Mouse (Mus musculus) megakaryocyte, adult 5-6 weeks (primary cell): ENCODE results near the gene Rundc3a. TPM values are rescaled to one million over a fixed set of nuclear protein-coding genes. Genes with fewer than 3 reads are reported as not detected.
"Not testable (repeated sequence)": the region's sequence is repeated elsewhere in the genome, so short reads cannot be mapped to it uniquely, and the experiment has no call there.

Source experiments
- ATAC-seq: 2 replicates; pipeline ENCODE4 v1.8.0; 2016; ENCODE audit warnings: mild to moderate bottlenecking, inconsistent platforms; ENCODE audit not compliant: poor library complexity, severe bottlenecking
- total RNA-seq, 2 experiments: library from RNA; stranded (forward) in 1 of 2; stranded (reverse) in 1 of 2; fragments of 153-499, 151-499 nt in 1 of 2; fragments of 221-1000, 200-1000 nt in 1 of 2; gene quantifications; 2 replicates each; pipeline versions ENCODE4 v1.2.3 to v1.2.4; 2015 to 2017

The Rundc3a gene
- total RNA-seq, 2 experiments from 2014 or later: not detected

GRCm38 (mm10) chr11:102367504-102368280 is 25.5 kb upstream of the Rundc3a start:
- no peak for ATAC-seq

DNA sequence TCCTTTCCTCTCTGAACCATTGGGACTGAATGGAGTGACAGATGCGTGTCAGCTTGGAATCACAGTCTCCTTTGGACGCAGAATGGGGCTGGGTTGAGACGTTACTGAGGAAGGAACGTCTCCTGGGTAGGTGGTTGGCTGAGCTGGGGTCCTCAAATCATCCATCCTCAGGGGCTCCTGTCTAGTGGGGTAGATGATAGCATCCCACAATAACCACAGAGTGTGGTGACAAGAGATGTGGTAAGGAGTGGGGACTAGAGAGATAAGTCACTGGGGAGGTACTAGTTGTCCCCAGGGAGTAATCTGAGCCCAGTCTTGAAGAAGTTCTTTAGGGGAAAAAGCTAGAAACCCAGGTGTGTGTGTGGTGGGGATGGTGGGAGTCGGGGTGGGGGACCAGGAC is 24.9 kb upstream of the Rundc3a start:
- no peak for ATAC-seq

- ATAC-seq: no peak
These were observed 23.9 kb upstream of the Rundc3a start for GRCm38 (mm10) chr11:102369263-102369662.

DNA sequence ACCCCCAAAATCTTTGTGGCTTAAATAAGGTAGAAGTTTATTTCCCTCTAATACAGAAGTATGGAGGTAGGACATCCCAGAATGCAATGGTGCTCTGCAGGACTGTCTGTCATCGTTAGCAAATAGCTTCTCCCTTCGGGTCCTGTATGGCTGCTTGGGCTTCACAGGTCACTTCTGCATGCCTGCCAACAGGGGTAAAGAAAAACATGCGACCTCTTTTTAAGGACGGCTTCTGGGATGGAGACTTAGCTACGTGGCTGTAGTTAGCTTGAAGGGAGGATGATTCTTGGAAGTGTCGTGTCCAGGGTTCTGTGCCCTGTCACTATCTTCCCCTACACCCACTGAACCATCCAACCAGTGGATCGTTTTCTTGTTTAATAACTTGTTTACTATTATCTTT is 22.9 kb upstream of the Rundc3a start:
- ATAC-seq: no peak

DNA sequence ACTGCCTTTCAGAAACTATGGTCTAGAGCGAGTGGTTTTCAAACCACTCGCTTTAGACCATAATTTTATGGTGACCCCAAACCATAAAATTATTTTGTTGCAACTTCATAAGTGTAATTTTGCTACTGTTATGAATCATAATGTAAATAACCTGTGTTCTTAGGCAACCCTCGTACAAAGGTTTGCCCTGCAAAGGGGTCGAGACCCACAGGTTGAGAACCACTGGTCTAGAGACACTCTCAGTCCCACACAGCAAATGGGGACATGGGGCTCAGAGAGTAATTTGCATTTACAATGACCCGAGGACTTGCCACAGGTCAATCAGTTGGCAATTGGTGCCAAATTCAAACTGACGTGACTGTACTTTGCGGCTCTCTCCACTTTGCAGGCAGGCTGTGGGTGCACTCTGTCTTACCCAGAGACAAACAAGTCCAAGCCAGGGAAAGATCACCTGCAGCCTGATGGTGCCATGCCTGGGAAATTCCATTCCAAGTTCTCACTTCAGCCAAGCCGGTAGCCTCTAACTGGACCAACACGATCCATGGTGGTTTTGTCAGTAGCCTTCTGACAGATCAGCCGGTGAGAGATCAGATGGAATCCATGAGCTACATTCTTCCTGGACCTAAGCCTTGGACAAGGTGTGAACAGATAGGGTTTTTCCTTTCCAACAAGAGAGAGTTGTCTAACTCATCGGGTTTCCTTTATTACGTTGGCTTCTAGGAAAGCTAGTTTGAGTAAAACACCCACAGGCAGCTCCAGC is 21.1 kb upstream of the Rundc3a start:
- no peak for ATAC-seq

DNA sequence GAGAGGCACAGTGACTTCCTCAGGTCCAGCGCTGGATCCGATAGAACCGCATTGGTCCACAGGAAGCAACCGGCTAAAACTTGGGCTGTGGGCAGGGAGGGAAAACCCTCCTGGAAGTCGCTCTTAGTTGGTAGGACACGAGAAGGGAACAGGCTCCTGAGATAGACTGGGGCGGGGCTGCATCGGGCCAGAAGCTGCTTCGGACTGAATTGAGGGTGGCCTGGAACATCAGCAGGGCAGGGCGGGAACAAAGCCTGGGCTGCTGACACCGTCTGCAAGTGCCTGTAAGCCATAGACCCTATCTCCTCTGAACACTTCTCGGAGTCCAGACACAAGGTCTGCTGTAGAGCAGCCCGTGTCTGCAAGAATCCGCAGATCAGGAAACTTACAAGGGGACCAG is 20.3 kb upstream of the Rundc3a start:
- ATAC-seq: no peak

GRCm38 (mm10) chr11:102373646-102374045 is 19.6 kb upstream of the Rundc3a start:
- ATAC-seq: no peak

DNA sequence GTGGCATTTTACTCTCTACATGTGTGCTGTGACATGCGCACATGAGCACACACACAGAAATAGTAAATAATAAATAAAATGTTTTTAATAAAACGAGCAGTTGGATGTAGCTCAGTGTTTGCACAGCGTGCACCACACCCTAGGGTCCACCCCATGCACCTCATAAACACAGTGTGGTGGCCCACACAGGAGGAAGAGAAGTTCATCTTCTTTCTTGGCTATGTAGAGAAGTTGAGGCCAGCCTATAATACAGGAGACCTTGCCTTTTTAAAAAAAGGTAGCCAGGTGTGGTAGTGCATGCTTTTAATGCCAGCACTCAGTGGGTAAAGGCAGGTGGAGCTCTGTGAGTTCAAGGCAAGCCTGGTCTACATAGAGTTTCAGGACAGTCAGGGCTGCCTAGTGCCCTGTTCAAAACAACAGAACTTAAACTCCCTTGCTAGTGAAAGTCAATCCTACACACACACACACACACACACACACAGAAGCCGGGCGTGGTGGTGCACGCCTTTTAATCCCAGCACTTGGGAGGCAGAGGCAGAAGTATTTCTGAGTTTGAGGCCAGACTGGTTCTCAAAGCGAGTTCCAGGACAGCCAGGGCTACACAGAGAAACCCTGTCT is 19.0 kb upstream of the Rundc3a start:
- no peak for ATAC-seq

- peak; percentile 24; the same call in 1 of the 2 replicates for ATAC-seq
These were observed 17.7 kb upstream of the Rundc3a start for GRCm38 (mm10) chr11:102375196-102376173.

- ATAC-seq: no peak
These were observed 16.9 kb upstream of the Rundc3a start for GRCm38 (mm10) chr11:102376196-102376835.

- no peak for ATAC-seq
These were observed 16.0 kb upstream of the Rundc3a start for GRCm38 (mm10) chr11:102377186-102377585.

GRCm38 (mm10) chr11:102380091-102380490 is 13.1 kb upstream of the Rundc3a start:
- no peak for ATAC-seq

GRCm38 (mm10) chr11:102381341-102382100 is 11.7 kb upstream of the Rundc3a start:
- ATAC-seq: no peak

DNA sequence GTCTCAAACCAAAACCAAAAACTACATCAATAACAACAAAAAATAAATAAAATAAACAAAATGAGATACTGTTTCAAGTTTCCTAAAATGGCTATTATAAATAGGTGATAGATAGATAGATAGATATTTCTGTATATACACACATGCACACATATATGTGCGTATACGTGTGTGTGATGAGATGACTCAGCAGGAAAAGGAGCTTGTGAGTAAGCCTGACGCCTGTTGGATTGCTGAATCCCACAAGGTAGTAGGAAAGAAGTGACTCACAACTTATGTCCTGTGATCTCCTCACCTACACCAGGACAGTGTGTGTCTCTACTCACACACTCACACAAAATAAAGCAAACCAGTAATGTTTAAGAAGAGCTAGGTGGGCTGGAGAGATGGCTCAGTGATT is 10.4 kb upstream of the Rundc3a start:
- ATAC-seq: no peak

GRCm38 (mm10) chr11:102383365-102384136 is 9.7 kb upstream of the Rundc3a start:
- ATAC-seq: no peak

GRCm38 (mm10) chr11:102384418-102384817 is 8.8 kb upstream of the Rundc3a start:
- ATAC-seq: no peak

GRCm38 (mm10) chr11:102385075-102385474 is 8.1 kb upstream of the Rundc3a start:
- no peak for ATAC-seq

DNA sequence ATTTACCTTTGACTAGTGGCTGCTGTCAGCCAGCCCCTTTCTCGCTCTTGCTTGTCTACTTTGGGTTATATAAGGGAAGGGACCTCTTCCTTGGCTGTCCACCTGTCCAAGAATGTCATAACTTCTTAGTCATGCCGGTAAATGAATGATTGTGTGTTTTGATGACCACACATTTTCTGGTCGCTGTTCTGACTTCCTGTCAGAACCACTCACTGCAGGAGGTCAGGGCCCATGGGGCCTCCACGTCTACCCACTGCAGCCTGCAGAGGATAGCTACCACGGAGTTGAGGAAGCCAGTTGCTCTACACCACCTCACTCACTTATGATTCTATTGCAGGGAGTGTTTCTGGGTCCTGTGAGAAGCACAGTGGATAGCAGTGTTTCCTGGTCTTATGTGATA is 7.1 kb upstream of the Rundc3a start:
- no peak for ATAC-seq

GRCm38 (mm10) chr11:102389436-102389835 is 3.8 kb upstream of the Rundc3a start:
- not testable (repeated sequence) for ATAC-seq
